Mouse (Mus musculus): ENCODE measurements at regions not wholly inside any gene's neighbourhood (a gene's known extent, or its start where the extent isn't known, plus 50 kb on each side); places are given as distances from the start of the nearest gene placed in this dataset.

DNA sequence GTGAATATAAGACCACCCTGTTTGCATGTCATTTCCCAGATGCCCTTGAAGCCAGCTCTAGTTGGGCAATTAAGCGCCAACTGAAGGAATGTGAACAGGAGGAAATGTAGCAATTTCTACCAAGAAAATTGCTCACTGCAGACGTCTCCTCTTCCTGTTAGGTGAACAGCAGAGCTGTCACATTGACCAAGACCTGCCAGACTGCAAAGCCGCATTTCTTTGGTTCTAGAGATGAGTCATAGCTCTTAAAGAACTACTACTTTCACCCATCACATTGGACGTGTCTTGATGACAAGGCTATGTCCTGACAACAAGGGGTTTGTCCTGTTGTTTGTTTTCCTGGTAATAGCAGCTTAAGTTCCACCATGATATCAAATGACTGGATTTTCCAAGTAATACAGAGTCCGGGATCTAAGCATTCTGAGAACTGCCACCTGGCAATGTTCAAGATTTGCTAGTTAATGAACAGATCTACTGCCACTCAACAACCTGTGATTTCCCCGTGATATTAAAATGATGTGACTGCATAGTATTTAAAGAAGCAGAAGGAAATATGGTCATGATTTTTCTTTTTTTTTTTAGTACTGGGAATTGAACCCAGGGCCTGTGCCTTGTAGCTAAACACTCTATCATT, 68.2 kb upstream of the Fndc3a start:
- TF ChIP-seq CTCF (IDR thresholded peaks at IDR 0.05; ENCODE audit: borderline replicate concordance, insufficient read depth, low read length) (no peak), POLR2A (IDR thresholded peaks at IDR 0.05; ENCODE audit: low read depth, low read length) (no peak)
